Mouse (Mus musculus): Measurements from ENCODE around the gene P2rx5.

GRCm38 (mm10) chr11:73111414-73111813 lies 48.8 kb upstream of the P2rx5 start:
- TF ChIP-seq CTCF (conservative IDR thresholded peaks at IDR 0.05; ENCODE audit: insufficient read depth, insufficient read length, low read depth, low read length) (no peak), POLR2A (IDR thresholded peaks at IDR 0.05; ENCODE audit: low read depth, low read length) (no peak)

All from kidney, adult 2 months (tissue).